Mouse (Mus musculus): ENCODE data around the gene Abca8b.
A peak's percentile ranks its signal among the peaks of the same experiment; 100 is the strongest.
"Not testable (repeated sequence)": the region's sequence is repeated elsewhere in the genome, so short reads cannot be mapped to it uniquely, and the experiment has no call there.

Abca8b gene

DNA sequence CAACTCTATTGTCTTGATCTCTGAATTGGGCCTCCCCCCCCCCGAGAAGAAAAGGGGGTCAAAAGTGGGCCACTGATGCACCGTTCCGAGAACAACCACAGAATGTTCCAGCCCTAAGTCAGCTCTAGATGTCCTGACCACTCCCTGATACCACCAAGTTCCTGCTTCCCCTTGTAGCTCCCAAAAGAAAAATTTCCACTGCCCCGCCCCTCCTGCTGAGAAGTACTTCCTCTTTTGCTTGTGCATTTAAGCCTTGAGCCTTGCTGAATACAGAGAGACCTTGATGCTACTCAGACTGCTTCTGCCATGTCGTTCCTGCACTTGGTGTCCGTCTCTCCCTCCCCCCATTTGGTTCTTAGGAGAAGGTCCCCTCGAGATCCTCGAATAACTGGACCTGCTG lies 82.5 kb downstream of the Abca8b start:
- not testable (repeated sequence) for DNase-seq

DNA sequence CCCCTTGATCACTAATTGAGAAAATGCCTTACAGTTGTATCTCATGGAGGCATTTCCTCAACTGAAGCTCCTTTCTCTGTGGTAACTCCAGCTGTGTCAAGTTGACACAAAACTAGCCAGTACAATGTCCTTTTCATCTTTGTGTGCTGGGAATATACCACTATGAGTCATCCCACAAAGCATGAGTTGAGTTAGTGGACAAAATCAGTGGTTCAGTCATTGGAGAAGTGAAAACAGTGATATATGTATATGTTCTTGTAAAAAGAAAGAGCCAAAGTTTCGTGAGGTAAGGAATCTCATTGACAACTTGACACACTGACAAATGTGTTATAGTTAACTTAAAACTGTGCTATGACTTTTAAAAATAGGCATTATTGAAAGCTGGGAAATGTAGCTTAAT lies 83.5 kb downstream of the Abca8b start:
- not testable (repeated sequence) for DNase-seq

DNA sequence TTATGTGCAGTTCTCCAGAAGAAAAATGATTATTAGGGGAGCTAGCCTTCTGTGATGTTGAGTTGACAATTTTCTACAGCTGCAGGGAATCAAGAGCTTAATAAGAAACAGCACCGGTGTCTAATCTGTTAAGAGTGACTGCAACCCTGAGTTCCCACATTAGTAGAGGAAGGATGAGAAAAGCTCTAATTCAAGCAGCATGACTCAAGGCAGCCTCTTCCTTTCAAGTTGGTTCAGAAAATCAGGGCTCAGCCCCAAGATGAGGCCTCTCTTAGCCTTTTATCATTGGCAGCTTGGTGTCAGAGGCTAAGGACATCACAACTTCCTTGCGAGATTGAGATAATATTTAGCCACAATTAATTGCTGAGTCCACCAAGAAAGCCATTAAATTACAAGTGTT lies 85.8 kb downstream of the Abca8b start:
- no peak for DNase-seq

DNA sequence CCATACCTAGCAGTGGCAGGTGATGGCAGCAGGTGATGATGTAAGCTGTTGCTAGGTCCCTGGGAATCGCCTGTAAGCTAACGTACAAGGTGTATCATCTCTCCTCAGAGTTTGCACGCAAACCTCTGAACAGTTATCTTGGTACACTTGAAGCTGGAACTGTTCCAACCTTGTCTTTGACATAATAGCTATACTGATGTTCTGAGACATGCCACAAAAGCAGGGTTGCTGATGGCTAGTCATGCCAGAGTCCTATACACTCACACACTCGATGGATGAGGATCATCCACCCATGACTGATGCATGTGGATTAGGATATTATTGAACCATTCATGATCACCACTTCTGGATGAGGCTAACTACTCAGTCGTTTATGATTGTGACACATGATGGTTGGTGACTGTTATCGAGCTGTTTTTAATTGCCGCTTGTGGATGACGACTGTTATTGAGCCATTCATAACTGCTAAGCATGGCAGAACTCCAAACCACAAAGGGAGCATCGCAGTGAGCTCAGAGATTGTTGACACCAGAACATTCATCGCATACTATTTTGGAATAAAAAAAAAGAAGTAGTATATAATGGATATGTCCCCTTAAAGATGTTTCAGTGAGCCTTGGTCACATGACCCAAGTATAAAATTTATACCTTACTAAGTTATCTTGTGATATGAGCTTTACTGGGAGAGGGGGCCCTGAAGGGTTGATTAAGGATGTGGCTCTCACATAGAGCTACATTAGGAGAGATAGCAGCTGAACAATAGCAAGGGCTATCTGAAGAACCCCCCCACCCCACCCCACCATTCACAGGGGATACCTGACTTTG lies 87.2 kb downstream of the Abca8b start:
- DNase-seq, result no peak

DNA sequence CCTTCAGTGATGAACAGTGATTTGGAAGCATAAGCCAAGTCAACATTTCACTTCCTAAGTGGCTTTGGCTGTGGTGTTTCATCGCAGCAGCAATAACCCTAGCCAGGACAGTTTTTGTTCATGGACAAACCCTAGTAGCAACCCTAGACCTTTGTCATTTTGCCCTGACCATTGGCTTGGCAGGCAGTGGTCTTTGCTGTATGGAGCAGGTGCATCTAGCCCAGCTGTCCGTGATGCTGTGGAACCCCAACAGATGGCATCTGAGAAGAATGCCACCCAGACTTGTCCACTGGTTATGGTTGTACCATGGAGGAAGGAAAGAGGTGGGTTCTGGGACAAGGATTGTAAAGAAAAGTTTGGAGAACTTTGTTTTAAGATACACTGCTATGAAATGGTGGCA lies 88.1 kb downstream of the Abca8b start:
- no peak for DNase-seq

DNA sequence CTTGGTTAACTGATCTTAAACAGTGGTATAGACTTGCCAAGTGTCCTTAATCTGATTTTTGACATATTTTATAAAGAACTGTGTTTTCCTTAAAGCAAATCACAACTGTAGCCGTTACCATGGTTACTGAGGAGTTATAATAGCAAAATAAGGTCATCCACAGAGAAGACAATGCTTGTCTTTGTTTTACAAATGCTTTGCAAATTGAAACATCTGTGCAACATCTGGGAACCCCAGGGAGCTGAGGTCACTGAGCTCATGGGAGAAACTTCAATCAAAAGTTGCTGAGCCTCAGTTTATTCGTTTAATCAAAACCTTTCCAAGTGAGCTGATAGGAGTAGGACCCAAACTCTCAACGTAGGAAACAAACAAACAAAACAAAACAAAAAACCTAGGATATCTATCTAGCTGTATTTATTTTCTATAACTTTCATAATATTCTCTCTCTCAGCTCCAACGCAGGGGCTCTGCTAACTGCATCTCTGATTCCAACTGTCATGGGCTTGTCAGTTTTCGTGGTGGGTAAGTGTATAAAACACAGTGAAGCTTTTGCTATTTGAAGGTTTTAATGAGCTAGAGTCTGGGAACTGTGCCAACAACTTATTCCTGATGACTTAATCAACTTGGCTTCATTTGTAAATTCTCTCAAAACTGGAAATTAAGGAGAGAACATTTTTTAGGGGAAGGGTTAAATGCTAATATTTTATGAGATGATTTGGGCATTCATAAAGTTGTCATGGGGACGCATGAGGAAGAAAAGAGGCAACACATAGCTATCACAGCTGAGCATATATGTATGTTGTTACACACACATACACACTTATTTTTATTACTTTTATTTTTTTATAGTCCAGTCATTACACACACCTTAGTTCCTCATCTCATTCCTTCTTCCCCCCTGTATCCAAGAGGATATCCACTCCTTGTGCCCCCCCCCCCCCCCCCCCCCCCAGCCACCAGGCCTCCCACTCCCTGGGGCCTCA lies 92.7 kb downstream of the Abca8b start:
- no peak for DNase-seq

DNA sequence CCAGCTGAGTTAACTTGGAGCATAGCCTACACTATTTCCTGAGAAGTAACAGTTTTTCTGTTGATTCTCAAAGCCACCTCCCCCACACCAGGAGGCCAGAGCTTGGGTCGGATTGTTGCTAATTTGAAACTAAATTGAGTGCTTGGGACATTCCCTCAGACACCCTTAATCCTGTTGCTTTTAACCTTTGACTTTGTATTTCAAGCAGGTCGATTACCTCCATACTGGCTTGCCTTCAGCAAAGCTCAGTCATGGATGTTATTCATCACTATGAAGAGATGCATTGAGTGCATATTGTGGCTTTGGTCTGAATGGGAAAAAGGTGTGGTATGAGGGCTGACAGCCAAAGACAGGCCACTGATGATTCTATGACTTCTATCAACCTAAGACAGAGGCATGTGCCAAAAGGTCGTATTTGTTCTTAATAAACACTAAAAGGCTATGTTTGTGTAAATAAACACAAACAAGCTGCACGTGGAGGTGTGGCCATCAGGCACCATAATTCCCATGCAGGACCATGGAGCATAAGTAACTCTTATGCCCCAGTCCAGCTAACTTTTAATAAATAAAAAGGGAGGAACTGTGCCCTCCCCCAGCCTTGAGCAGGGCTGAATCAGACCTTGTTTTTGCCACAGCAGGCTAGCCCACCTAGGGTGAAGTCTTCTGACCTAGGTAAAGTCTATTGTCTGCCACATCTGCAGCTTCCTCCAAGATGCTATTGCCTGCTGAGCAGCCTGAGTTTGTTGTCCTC lies 95.0 kb downstream of the Abca8b start:
- DNase-seq, result no peak

DNA sequence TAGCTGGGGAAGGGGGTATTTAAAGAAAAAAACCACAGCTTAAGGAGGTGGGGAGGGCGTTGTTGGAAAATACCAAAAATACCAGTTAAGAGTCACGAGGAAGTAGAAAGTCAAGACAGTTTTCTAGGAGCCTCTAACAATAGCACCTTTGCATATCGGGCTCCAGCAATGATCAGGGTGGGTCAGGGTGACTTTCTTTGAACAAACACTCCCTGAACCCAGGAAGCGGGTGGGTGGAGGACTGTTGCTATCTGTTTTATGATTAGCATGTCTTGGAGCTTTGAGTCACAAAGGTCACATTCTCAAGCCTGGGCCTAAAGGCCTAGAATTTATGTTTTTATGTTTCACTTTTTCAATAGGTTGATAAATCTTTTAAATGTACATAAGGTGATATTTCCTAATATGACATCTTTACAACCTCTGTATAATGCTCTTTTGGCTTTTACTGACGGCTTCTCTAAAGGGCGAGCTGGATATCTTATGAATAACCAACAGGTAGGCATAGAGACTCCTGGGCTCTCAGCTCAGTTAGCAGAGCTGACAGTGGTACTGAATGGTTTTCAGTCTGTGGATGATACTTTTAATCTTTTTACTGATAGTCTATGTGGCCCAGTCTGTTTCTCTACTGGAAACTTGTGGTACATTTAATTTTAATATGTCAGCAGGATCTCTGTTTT lies 96.7 kb downstream of the Abca8b start:
- DNase-seq, result no peak

DNA sequence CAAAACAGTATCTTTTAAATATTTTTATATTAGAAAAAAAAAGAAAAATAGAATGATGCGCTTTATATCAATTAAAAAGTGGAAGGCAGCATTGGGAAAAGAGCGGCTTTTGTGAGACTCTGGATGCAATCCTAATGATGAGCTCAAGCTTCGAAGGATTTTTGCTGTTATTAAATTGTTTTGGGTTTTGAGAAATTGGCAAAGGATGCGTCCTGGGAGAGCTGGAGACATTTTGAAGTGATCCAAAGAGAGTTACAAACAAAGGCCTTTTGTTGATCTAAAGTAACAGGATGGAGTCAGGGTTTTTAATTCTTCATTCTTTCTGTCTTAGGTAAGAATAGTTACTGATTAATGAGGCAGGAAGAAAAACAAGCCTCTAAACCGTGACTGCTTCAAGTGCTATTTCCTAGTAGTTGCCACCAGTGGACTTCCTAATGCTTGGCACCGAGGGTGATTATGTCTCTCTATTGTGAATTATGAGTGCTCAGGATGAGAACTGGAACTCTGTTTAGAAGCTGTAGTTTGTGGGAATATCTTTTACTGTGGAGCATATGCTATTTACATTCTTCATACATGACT lies 99.6 kb downstream of the Abca8b start:
- no peak for DNase-seq

DNA sequence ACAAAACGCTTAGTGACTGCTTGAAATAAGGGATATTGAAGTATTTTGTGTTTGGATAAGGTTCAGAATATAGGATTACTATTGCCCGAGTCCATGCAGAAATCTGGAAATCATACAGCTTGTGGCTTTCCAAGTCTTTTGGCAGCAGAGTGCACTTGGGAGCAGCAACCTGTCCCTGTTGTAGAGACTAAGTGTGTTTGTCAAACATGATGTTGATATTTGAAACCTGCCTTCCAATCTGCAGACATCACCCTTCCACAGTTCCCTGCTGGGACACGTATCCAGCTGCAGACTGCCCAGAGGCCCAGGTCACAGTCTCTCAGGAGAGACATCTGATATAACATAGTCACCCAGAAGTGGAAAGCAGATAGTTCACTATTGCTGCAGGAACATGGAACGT lies 100.1 kb downstream of the Abca8b start:
- DNase-seq, result no peak

DNA sequence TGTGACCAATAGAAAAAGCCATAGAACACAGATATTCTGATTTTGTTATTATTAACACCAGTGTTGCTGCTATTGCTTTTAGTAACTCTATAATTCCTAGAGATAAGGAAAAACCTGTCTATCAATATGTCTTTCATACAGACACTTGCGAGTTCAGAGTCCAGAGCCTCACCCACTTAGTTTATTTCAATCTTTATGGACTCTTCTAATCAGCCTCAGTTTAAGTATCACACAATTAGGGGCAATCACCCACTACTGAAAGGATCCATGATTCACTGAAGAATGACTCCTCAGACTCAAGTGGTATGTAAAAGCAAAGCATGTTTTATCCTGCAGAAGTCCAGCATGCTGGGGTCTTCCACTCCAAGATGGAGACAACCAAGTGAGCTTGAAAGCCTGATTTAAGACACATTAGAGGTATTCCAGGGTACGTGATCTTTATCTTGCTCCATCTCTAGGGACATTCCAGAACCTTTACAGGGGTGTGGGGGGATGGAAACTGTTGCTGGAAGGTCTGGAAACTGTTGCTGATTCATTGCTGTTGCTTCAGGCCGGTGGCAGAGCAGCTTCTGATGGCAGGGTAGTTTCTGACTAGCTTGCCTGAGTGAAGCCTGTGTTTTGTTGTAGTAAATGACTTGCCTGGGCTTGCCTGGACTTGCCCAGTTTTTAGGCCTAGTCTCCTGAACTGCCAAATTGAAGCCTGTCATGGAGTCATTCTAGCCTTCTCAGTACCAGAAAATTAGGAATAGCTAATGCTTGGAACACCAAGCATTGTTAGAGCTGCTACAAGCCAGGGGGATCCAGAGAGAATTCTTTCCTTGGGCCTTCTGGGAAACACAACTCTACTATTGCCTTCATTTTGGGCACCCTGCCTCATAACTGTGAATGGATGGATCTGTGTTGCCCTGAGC lies 101.5 kb downstream of the Abca8b start:
- DNase-seq, result no peak

DNA sequence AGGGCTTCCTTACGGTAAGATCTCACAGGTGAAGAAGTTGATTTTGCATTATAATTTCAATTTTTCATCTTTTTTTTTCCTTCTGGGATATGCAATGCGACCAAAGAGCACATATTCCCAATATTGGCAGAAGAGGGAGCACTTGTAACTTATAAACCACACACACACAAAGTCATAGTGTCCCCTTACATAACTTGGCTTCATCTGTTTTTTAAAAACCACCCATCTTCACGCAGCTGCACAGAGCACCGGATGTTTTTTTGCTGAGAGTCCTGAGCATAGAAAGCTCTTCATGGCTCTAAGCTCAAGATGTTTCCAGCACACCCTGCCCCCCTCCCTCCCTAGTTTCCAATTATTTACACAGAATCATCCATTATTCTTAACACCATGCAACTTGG lies 103.7 kb downstream of the Abca8b start:
- peak; percentile 52 for DNase-seq

DNA sequence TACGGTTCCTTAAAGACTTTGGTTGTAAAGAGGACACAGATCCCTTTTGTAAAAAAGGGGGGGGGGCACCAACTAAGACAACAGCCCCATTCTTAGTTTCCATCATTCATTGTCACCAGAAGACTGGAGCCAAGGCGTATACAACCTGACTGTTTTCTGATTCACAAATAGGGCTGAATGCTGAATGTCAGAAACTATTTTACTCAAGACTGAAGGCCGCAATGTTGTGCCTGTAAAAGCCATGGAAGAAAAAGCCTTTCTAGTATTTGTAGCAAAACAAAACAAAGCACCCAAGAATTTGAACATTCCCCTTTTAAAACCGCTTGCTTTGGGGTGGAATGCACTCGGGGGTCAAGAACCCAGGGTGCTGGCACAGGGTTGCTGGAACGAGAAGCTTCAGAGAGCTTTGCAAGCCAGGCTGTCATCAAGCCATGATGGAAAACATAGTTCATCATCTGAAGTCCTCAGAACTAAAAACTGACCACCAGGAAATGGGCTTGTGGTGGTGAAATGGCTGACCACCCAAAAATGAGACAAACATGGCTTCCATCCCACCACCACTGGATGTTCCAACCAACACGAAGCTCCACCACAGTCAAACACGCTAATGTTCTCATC lies 104.2 kb downstream of the Abca8b start:
- peak; percentile 35 for DNase-seq

DNA sequence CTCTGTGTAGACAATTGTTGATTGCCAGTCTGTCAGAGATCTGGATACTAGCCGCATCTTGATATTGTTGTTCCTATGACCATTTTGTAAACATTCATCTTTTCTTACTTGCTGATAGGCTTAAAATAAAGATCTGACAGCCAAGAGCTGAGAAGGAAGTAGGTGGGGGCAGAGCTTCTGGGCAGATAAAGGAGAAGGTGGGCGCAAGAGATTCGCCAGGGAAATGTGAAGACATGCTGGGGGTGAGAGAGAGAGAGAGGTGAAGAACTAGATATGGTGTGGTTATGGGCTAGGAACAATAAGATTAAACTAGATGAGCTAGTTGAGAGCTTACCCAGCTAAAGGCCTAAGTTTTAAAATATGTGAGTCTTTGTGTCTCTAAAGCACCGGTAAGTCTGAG lies 106.0 kb downstream of the Abca8b start:
- no peak for DNase-seq

DNA sequence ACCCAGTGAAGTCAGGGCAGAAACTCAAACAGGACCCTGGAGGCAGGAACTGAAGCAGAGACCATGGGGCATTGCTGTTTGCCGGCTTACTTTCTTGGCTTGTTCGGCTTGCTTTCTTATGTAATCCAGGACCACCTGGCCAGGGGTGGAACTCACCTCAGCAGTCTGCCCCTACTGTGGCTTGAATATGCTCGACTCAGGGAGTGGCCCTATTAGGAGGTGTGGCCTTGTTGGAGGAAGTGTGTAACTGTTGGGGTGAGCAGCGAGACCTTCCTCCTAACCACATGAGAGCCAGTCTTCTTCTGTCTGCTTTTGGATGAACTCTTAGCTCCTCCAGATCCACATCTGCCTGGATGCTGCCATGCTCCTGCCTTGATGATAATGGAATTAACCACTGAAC lies 108.9 kb downstream of the Abca8b start:
- no peak for DNase-seq

DNA sequence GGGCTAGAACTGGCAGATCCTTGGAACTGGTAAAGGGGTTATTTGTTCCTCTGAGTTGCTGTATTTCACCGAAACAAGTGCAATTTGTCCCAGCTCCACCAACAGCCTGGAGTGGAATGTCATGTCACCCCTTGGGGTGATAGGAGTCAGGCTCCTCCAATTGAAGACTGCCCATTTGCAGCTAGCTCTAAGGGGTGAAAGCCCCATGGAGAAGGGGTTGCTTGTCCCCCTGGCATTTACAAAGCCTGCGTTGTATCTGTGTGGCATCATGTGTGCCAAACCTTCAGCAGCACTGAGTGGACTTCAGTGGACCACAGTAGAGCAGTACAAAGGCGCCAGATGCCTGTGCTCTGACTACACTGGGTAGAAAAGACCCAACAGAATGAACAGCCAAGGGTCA lies 110.1 kb downstream of the Abca8b start:
- DNase-seq, result peak; percentile 40

DNA sequence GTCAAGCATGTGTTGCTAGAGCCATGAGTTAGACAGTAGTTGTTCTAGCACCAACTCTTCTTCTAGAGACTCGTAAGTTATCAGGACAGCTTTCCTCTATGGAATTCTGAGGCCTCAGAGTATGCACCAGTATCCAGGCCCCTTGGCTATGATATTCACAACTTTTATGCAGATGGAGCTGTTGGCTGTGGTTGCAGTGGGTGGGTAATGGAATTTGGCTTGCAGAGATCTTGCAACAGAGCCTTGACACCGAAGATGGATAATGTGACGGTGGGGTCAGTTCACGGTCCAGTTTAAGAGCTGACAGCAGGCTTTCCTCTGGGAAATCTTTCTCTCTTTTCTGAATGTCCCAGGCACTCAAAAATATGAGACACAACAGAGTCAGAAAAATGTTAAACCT lies 110.8 kb downstream of the Abca8b start:
- peak; percentile 79 for DNase-seq

DNA sequence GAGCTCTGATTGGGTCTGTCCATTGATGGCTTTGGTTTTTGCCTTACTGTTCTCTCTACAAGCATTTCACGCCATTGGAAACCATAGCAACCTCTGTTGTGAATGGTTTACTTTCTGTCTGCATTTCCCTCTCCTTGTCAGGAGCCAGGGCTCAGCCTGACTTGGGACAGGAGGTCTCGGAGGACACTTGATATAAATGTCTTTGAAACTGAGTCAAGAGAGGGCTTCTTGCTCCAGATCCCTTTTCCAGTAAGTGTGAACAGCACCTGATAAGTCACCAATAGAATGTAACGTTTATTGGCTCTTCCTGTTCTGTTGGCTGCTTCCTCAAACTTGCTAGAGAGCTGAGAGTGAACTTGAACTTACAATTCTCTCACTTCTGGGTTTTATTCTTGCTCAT lies 111.5 kb downstream of the Abca8b start:
- DNase-seq, result peak; percentile 14

Measured in lung, postnatal 36 days (tissue).